Mouse (Mus musculus) bone marrow macrophage, adult 2 months (primary cell): Measurements from ENCODE around the gene Cdt1.

Experiments used
- CTCF ChIP-seq: IDR thresholded peaks from 2 replicates; pipeline ENCODE4 v1.5.1; 2012; ENCODE audit warnings: low read depth, mild to moderate bottlenecking, low read length, moderate library complexity
- POLR2A ChIP-seq: IDR thresholded peaks from 2 replicates; pipeline ENCODE4 v1.6.1; 2012; ENCODE audit warnings: mild to moderate bottlenecking, low read depth, low read length, borderline replicate concordance

DNA sequence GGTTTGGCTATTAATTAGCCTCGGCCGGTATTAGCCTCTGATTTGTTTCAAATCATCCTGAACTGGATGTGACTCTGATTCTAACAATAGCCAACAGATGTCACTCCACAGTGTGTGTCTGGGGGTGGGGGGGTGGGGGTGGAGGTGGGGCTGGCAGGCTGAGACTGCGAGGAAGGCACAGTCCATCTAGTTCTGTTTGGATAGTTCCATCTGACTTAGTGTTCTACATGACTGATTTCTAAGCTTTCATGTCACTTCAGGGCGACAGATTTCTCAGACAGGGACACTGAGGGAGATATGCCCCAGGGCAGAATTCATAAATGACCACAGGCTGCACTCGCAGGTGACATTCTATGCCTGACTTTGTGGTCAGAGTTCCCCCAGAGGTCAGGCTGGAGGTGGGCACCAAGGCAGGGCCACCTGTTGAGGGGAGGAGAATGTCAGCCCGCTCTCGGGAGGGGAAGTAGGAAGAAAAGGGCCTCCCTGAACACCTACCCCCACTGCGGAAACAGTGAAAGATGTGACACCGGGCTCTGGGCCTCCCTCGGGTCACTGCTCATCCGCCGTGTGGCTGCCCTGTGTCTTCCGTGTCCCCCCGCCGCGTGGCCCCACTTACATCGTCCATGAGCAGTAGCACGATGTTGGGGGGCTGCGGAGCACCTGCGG, 42.9 kb downstream of the Cdt1 start:
- TF ChIP-seq CTCF (no peak), POLR2A (no peak)
